Mouse (Mus musculus) spleen, postnatal 14 days (tissue): ENCODE results near the gene Igsf11.
"Not testable (repeated sequence)": the region's sequence is repeated elsewhere in the genome, so short reads cannot be mapped to it uniquely, and the experiment has no call there.

Experiments used
- DNase-seq, 2 experiments: peaks; one replicate each; pipeline ENCODE4 v3.0.0; 2021 to 2022; ENCODE audit warnings: low spot score in 2 of 2

Igsf11 gene

GRCm38 (mm10) chr16:38982508-38983236, 90.2 kb downstream of the Igsf11 start:
- DNase-seq: no peak

GRCm38 (mm10) chr16:38983850-38984249, 91.4 kb downstream of the Igsf11 start:
- not testable (repeated sequence) for DNase-seq

GRCm38 (mm10) chr16:38985411-38985810, 92.9 kb downstream of the Igsf11 start:
- no peak for DNase-seq

- DNase-seq: no peak
These were observed 93.9 kb downstream of the Igsf11 start for GRCm38 (mm10) chr16:38986410-38986809.

GRCm38 (mm10) chr16:38993711-38994110, 101.2 kb downstream of the Igsf11 start:
- no peak for DNase-seq

- no peak for DNase-seq
These were observed 106.2 kb downstream of the Igsf11 start for GRCm38 (mm10) chr16:38998496-38999258.

- no peak for DNase-seq
These were observed 106.8 kb downstream of the Igsf11 start for GRCm38 (mm10) chr16:38999298-38999697.

GRCm38 (mm10) chr16:39006978-39007377, 114.5 kb downstream of the Igsf11 start:
- no peak for DNase-seq

GRCm38 (mm10) chr16:39019449-39019848, 127.0 kb downstream of the Igsf11 start:
- no peak for DNase-seq

GRCm38 (mm10) chr16:39025989-39026736, 133.7 kb downstream of the Igsf11 start:
- DNase-seq: no peak

- DNase-seq: no peak
These were observed 138.9 kb downstream of the Igsf11 start for GRCm38 (mm10) chr16:39031350-39031749.

GRCm38 (mm10) chr16:39037257-39037656, 144.8 kb downstream of the Igsf11 start:
- DNase-seq: no peak

GRCm38 (mm10) chr16:39044381-39044780, 151.9 kb downstream of the Igsf11 start:
- DNase-seq: no peak

GRCm38 (mm10) chr16:39048889-39049288, 156.4 kb downstream of the Igsf11 start:
- DNase-seq: no peak

GRCm38 (mm10) chr16:39052971-39053370, 160.5 kb downstream of the Igsf11 start:
- peak in 1 of 2 experiments; percentile 9 for DNase-seq

- DNase-seq: no peak
These were observed 161.3 kb downstream of the Igsf11 start for GRCm38 (mm10) chr16:39053779-39054178.

GRCm38 (mm10) chr16:39056061-39056460, 163.6 kb downstream of the Igsf11 start:
- no peak for DNase-seq

- no peak for DNase-seq
These were observed 164.5 kb downstream of the Igsf11 start for GRCm38 (mm10) chr16:39056961-39057360.

- no peak for DNase-seq
These were observed 166.4 kb downstream of the Igsf11 start for GRCm38 (mm10) chr16:39058869-39059268.

- no peak for DNase-seq
These were observed 170.1 kb downstream of the Igsf11 start for GRCm38 (mm10) chr16:39062596-39062995.

GRCm38 (mm10) chr16:39065576-39065975, 173.1 kb downstream of the Igsf11 start:
- DNase-seq: no peak

- no peak for DNase-seq
These were observed 179.0 kb downstream of the Igsf11 start for GRCm38 (mm10) chr16:39071431-39071830.
